Mouse (Mus musculus) embryonic fibroblast, embryonic 13.5 days (primary cell): ENCODE measurements around the gene Coasy.

ENCODE experiments used
- CTCF ChIP-seq: IDR thresholded peaks from 2 replicates; pipeline ENCODE4 v1.5.1; 2011; ENCODE audit warnings: mild to moderate bottlenecking, control low read depth, low read length, moderate library complexity, borderline replicate concordance; ENCODE audit not compliant: insufficient read depth
- POLR2A ChIP-seq: IDR thresholded peaks from 2 replicates; pipeline ENCODE4 v1.6.1; 2011; ENCODE audit warnings: low read depth, mild to moderate bottlenecking, control low read depth, low read length, moderate library complexity

GRCm38 (mm10) chr11:101035328-101035695 is 47.1 kb upstream of the Coasy start:
- TF ChIP-seq POLR2A (no peak), CTCF (no peak)
